Mouse (Mus musculus): ENCODE results near the gene Btbd35f10.
"Not testable (repeated sequence)": the region's sequence is repeated elsewhere in the genome, so short reads cannot be mapped to it uniquely, and the experiment has no call there.

GRCm38 (mm10) chrX:3752785-3753184 is at the start of gene Btbd35f10:
- not testable (repeated sequence) for TF ChIP-seq POLR2A (IDR thresholded peaks at IDR 0.05; ENCODE audit: low read depth, low read length); CTCF (IDR thresholded peaks at IDR 0.05; ENCODE audit: extremely low read depth, insufficient read depth, insufficient read length, insufficient replicate concordance)
